Mouse (Mus musculus): ENCODE measurements at regions not wholly inside any gene's neighbourhood (a gene's known extent, or its start where the extent isn't known, plus 50 kb on each side); places are given as distances from the start of the nearest gene placed in this dataset.
"Not testable (repeated sequence)": the region's sequence is repeated elsewhere in the genome, so short reads cannot be mapped to it uniquely, and the experiment has no call there.

GRCm38 (mm10) chr8:99763012-99763411, 346.7 kb upstream of the Cdh8 start:
- in situ Hi-C loops (cut with MboI; ENCODE audit: low sequenced_read_pairs in 2 of 2, unreplicated experiment in 2 of 2), result no loop called here

GRCm38 (mm10) chr8:99736190-99736589, 319.9 kb upstream of the Cdh8 start:
- DNase-seq (ENCODE audit: low read depth, low spot score), result no peak
- Histone ChIP-seq H3K36me3 (ENCODE audit: control insufficient read depth, insufficient read depth, low read length, poor library complexity, severe bottlenecking) (no peaks in the 10 kb centered on the region), H3K4me3 (ENCODE audit: insufficient read depth in 1 of 2, low read depth in 1 of 2, low read length in 2 of 2, poor library complexity in 1 of 2, severe bottlenecking in 1 of 2) (no peak overlapping the region), H3K27ac (ENCODE audit: insufficient read depth, low read depth, low read length, poor library complexity, severe bottlenecking) (no peak overlapping the region), H3K4me1 (ENCODE audit: control insufficient read depth in 2 of 2, insufficient read depth in 2 of 2, low read length in 2 of 2, poor library complexity in 1 of 2) (no peaks in the 10 kb centered on the region), H3K9ac (ENCODE audit: insufficient read depth, low read depth, low read length, poor library complexity, severe bottlenecking) (no peak overlapping the region), H3K9me3 (ENCODE audit: control insufficient read depth, insufficient read depth, low read depth, low read length) (no peaks in the 10 kb centered on the region)
- no peak for TF ChIP-seq CHD2 (IDR thresholded peaks at IDR 0.05; ENCODE audit: low read depth, low read length)
- TF ChIP-seq ZC3H11A (IDR thresholded peaks at IDR 0.05; ENCODE audit: borderline replicate concordance, low read depth, low read length), result no peak
- TF ChIP-seq ZNF384 (IDR thresholded peaks at IDR 0.05; ENCODE audit: low read depth, low read length), result no peak
- no peak for TF ChIP-seq HCFC1 (IDR thresholded peaks at IDR 0.05; ENCODE audit: borderline replicate concordance, insufficient read depth, low read length)
- no peak for TF ChIP-seq MAFK (IDR thresholded peaks at IDR 0.05; ENCODE audit: insufficient read depth, low read depth, low read length)
- in situ Hi-C loops (cut with MboI; ENCODE audit: low sequenced_read_pairs in 2 of 2, unreplicated experiment in 2 of 2), result no loop called here

More at GRCm38 (mm10) chr8:99763012-99763411, 346.7 kb upstream of the Cdh8 start:
- Histone ChIP-seq H3K9me3 (ENCODE audit: control insufficient read depth, insufficient read depth, low read depth, low read length) (no peaks in the 10 kb centered on the region), H3K36me3 (ENCODE audit: control insufficient read depth, insufficient read depth, low read length, poor library complexity, severe bottlenecking) (no peaks in the 10 kb centered on the region), H3K9ac (ENCODE audit: insufficient read depth, low read depth, low read length, poor library complexity, severe bottlenecking) (no peak overlapping the region), H3K27ac (ENCODE audit: insufficient read depth, low read depth, low read length, poor library complexity, severe bottlenecking) (no peak overlapping the region), H3K4me3 (ENCODE audit: insufficient read depth in 1 of 2, low read depth in 1 of 2, low read length in 2 of 2, poor library complexity in 1 of 2, severe bottlenecking in 1 of 2) (no peak overlapping the region), H3K4me1 (ENCODE audit: control insufficient read depth in 2 of 2, insufficient read depth in 2 of 2, low read length in 2 of 2, poor library complexity in 1 of 2) (no peaks in the 10 kb centered on the region)
- no peak for DNase-seq (ENCODE audit: low read depth, low spot score)
- TF ChIP-seq MAFK (IDR thresholded peaks at IDR 0.05; ENCODE audit: insufficient read depth, low read depth, low read length), result no peak
- TF ChIP-seq ZNF384 (IDR thresholded peaks at IDR 0.05; ENCODE audit: low read depth, low read length), result no peak
- no peak for TF ChIP-seq ZC3H11A (IDR thresholded peaks at IDR 0.05; ENCODE audit: borderline replicate concordance, low read depth, low read length)
- no peak for TF ChIP-seq CHD2 (IDR thresholded peaks at IDR 0.05; ENCODE audit: low read depth, low read length)
- TF ChIP-seq HCFC1 (IDR thresholded peaks at IDR 0.05; ENCODE audit: borderline replicate concordance, insufficient read depth, low read length), result no peak

- Histone ChIP-seq H3K4me3 (ENCODE audit: insufficient read depth in 1 of 2, low read depth in 1 of 2, low read length in 2 of 2, poor library complexity in 1 of 2, severe bottlenecking in 1 of 2) (no peak overlapping the region), H3K4me1 (ENCODE audit: control insufficient read depth in 2 of 2, insufficient read depth in 2 of 2, low read length in 2 of 2, poor library complexity in 1 of 2) (no peaks in the 10 kb centered on the region), H3K9me3 (ENCODE audit: control insufficient read depth, insufficient read depth, low read depth, low read length) (no peaks in the 10 kb centered on the region), H3K36me3 (ENCODE audit: control insufficient read depth, insufficient read depth, low read length, poor library complexity, severe bottlenecking) (no peaks in the 10 kb centered on the region), H3K9ac (ENCODE audit: insufficient read depth, low read depth, low read length, poor library complexity, severe bottlenecking) (no peak overlapping the region), H3K27ac (ENCODE audit: insufficient read depth, low read depth, low read length, poor library complexity, severe bottlenecking) (no peak overlapping the region)
- in situ Hi-C loops (cut with MboI; ENCODE audit: low sequenced_read_pairs in 2 of 2, unreplicated experiment in 2 of 2), result no loop called here
- DNase-seq (ENCODE audit: low read depth, low spot score), result no peak
- no peak for TF ChIP-seq CHD2 (IDR thresholded peaks at IDR 0.05; ENCODE audit: low read depth, low read length)
- no peak for TF ChIP-seq HCFC1 (IDR thresholded peaks at IDR 0.05; ENCODE audit: borderline replicate concordance, insufficient read depth, low read length)
Observed at GRCm38 (mm10) chr8:99724626-99725218, 308.5 kb upstream of the Cdh8 start.

GRCm38 (mm10) chr8:99718927-99719326, 302.7 kb upstream of the Cdh8 start:
- TF ChIP-seq HCFC1 (IDR thresholded peaks at IDR 0.05; ENCODE audit: borderline replicate concordance, insufficient read depth, low read length), result no peak
- no peak for TF ChIP-seq ZC3H11A (IDR thresholded peaks at IDR 0.05; ENCODE audit: borderline replicate concordance, low read depth, low read length)
- no peak for TF ChIP-seq CHD2 (IDR thresholded peaks at IDR 0.05; ENCODE audit: low read depth, low read length)
- no peak for TF ChIP-seq ZNF384 (IDR thresholded peaks at IDR 0.05; ENCODE audit: low read depth, low read length)
- no peak for TF ChIP-seq MAFK (IDR thresholded peaks at IDR 0.05; ENCODE audit: insufficient read depth, low read depth, low read length)
- no peaks in the 10 kb centered on the region for H3K4me1 ChIP-seq (ENCODE audit: control insufficient read depth in 2 of 2, insufficient read depth in 2 of 2, low read length in 2 of 2, poor library complexity in 1 of 2)
- H3K27ac ChIP-seq (ENCODE audit: insufficient read depth, low read depth, low read length, poor library complexity, severe bottlenecking), result no peak overlapping the region
- no peak overlapping the region for H3K4me3 ChIP-seq (ENCODE audit: insufficient read depth in 1 of 2, low read depth in 1 of 2, low read length in 2 of 2, poor library complexity in 1 of 2, severe bottlenecking in 1 of 2)
- no peak overlapping the region for H3K9ac ChIP-seq (ENCODE audit: insufficient read depth, low read depth, low read length, poor library complexity, severe bottlenecking)
- no peaks in the 10 kb centered on the region for H3K36me3 ChIP-seq (ENCODE audit: control insufficient read depth, insufficient read depth, low read length, poor library complexity, severe bottlenecking)
- no peaks in the 10 kb centered on the region for H3K9me3 ChIP-seq (ENCODE audit: control insufficient read depth, insufficient read depth, low read depth, low read length)
- DNase-seq (ENCODE audit: low read depth, low spot score), result no peak
- in situ Hi-C loops (cut with MboI; ENCODE audit: low sequenced_read_pairs in 2 of 2, unreplicated experiment in 2 of 2), result no loop called here

- peaks cover 0 to 1% of the 10 kb centered on the region in 2 experiments; a peak in 1 of 4 replicates for H3K4me1 ChIP-seq (ENCODE audit: control insufficient read depth in 2 of 2, insufficient read depth in 2 of 2, low read length in 2 of 2, poor library complexity in 1 of 2)
- H3K9me3 ChIP-seq (ENCODE audit: control insufficient read depth, insufficient read depth, low read depth, low read length), result no peaks in the 10 kb centered on the region
- no peak for DNase-seq (ENCODE audit: low read depth, low spot score)
- H3K4me3 ChIP-seq (ENCODE audit: insufficient read depth in 1 of 2, low read depth in 1 of 2, low read length in 2 of 2, poor library complexity in 1 of 2, severe bottlenecking in 1 of 2), result no peak overlapping the region
- no peaks in the 10 kb centered on the region for H3K36me3 ChIP-seq (ENCODE audit: control insufficient read depth, insufficient read depth, low read length, poor library complexity, severe bottlenecking)
- in situ Hi-C loops (cut with MboI; ENCODE audit: low sequenced_read_pairs in 2 of 2, unreplicated experiment in 2 of 2), result no loop called here
- no peak overlapping the region for H3K27ac ChIP-seq (ENCODE audit: insufficient read depth, low read depth, low read length, poor library complexity, severe bottlenecking)
- TF ChIP-seq ZNF384 (IDR thresholded peaks at IDR 0.05; ENCODE audit: low read depth, low read length) (no peak), MAFK (IDR thresholded peaks at IDR 0.05; ENCODE audit: insufficient read depth, low read depth, low read length) (no peak), ZC3H11A (IDR thresholded peaks at IDR 0.05; ENCODE audit: borderline replicate concordance, low read depth, low read length) (no peak), HCFC1 (IDR thresholded peaks at IDR 0.05; ENCODE audit: borderline replicate concordance, insufficient read depth, low read length) (no peak), CHD2 (IDR thresholded peaks at IDR 0.05; ENCODE audit: low read depth, low read length) (no peak)
- H3K9ac ChIP-seq (ENCODE audit: insufficient read depth, low read depth, low read length, poor library complexity, severe bottlenecking), result no peak overlapping the region
Observed at GRCm38 (mm10) chr8:99681673-99682072, 265.4 kb upstream of the Cdh8 start.

- H3K9ac ChIP-seq (ENCODE audit: insufficient read depth, low read depth, low read length, poor library complexity, severe bottlenecking); H3K4me3 ChIP-seq (ENCODE audit: insufficient read depth in 1 of 2, low read depth in 1 of 2, low read length in 2 of 2, poor library complexity in 1 of 2, severe bottlenecking in 1 of 2); H3K36me3 ChIP-seq (ENCODE audit: control insufficient read depth, insufficient read depth, low read length, poor library complexity, severe bottlenecking); DNase-seq (ENCODE audit: low read depth, low spot score); H3K27ac ChIP-seq (ENCODE audit: insufficient read depth, low read depth, low read length, poor library complexity, severe bottlenecking); H3K4me1 ChIP-seq (ENCODE audit: control insufficient read depth in 2 of 2, insufficient read depth in 2 of 2, low read length in 2 of 2, poor library complexity in 1 of 2); in situ Hi-C loops (cut with MboI; ENCODE audit: low sequenced_read_pairs in 2 of 2, unreplicated experiment in 2 of 2); H3K9me3 ChIP-seq (ENCODE audit: control insufficient read depth, insufficient read depth, low read depth, low read length): not testable (repeated sequence)
Observed at GRCm38 (mm10) chr8:99679253-99679899, 263.1 kb upstream of the Cdh8 start.

Measured in ES-E14 (cell line).